Mouse (Mus musculus): Measurements from ENCODE around the gene Scyl1.
A peak's percentile ranks its signal among the peaks of the same experiment; 100 is the strongest.

Scyl1 gene

GRCm38 (mm10) chr19:5742241-5742641, 29.0 kb downstream of the Scyl1 start:
- no peak for DNase-seq (ENCODE audit: low spot score)

- peak; percentile 74 for DNase-seq (ENCODE audit: low spot score)
These were observed 29.5 kb downstream of the Scyl1 start for GRCm38 (mm10) chr19:5741641-5742240.

DNA sequence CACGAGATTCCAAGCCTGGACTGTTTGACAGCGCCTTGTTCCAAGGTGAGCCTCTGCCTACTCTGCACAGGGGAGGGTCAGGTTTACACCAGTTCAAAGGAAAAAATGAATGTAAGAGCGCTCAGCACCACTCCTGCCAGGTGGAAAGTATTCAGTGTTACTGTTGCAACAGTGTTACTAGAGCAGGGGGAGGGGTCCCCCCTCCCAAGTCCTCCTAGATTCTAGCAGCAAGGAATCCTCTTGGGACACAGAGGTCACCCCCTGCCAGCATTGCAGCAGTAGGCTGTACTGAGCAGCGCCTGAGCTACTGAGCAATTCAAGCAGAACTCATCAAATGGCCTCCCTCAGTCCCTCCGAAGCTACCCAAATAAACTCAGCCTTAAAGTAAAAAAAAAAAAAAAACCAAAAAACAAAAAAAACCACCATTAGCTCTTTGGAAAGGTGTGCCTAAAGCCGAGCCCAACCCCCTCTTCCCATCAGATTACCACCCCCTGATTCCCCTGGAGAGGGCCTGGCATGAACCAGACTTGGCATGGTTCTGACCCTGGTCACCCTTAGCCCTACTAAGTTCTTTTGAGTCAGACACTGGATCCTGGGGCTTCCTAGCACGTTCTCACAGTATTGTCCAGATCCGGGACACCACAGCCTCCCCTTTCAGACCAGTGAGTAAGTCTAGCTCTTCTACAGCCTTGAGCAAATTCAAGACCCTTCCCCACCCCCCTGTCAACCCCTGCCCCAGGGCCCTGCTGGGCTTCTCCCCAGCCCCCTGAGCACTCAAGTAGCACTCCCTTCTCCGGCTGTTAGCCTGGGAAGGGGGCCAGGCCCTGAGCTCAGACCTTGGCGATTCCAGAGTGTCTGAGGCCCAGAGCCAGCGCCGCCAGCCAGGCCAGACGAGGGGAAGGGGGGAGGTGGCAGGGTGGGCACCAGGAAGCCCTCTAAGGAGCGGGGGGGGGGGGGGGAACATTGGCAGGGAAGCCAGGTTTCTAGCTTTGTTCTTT, 30.6 kb downstream of the Scyl1 start, which contains the start of gene Ltbp3:
Gene Ltbp3, plus strand, starts transcription at position 585 of the 998 bp plus-strand sequence.
- DNase-seq (ENCODE audit: low spot score) = peak; percentile 61

- DNase-seq (ENCODE audit: low spot score) = no peak
These were observed 31.8 kb downstream of the Scyl1 start for GRCm38 (mm10) chr19:5739446-5739845.

DNA sequence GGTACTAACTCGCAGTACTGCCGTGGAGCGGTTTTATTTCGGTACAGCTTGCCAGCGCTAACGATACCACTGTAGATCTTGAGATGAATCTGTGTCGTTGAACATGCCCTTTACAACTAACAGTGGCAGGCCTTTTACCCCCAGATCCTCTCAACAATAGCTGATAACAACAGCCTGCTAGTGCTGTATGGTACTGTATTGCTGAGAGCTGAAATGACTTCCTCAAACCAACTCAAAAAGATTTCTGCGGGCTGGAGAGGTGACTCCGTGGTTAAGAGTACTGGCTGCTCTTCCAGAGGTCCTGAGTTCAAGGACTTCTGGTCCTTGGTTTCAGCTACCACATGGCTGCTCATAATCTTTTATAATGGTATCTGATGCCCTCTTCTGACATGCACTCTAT, 36.9 kb downstream of the Scyl1 start:
- no peak for DNase-seq (ENCODE audit: low spot score)

- peak; percentile 90 for DNase-seq (ENCODE audit: low spot score)
These were observed 39.8 kb downstream of the Scyl1 start for GRCm38 (mm10) chr19:5731264-5731978.

- DNase-seq (ENCODE audit: low spot score) = no peak
These were observed 40.7 kb downstream of the Scyl1 start for GRCm38 (mm10) chr19:5730314-5731186.

DNA sequence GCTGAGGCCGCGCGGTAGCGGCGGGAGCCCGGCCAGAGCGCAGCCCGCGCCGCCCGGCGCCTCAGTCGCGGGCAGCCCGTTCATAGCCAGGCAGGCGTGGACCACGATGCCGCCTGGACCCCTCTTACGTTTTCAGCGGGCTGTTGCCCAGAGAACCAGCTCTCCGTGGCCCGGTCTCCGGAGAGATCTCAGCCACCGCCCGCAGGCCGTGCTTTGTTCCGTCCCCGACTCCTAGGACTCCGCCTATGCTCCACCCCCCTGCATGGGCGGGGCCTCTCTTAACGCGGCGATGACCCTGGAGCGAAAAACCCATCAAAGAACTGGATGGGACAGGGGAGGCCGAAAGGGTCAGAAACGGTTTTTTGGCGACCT, 41.8 kb downstream of the Scyl1 start, which contains the start of gene Fam89b:
Gene Fam89b, minus strand, starts transcription at position 210 of the 372 bp plus-strand sequence.
- peak; percentile 89 for DNase-seq (ENCODE audit: low spot score)

DNA sequence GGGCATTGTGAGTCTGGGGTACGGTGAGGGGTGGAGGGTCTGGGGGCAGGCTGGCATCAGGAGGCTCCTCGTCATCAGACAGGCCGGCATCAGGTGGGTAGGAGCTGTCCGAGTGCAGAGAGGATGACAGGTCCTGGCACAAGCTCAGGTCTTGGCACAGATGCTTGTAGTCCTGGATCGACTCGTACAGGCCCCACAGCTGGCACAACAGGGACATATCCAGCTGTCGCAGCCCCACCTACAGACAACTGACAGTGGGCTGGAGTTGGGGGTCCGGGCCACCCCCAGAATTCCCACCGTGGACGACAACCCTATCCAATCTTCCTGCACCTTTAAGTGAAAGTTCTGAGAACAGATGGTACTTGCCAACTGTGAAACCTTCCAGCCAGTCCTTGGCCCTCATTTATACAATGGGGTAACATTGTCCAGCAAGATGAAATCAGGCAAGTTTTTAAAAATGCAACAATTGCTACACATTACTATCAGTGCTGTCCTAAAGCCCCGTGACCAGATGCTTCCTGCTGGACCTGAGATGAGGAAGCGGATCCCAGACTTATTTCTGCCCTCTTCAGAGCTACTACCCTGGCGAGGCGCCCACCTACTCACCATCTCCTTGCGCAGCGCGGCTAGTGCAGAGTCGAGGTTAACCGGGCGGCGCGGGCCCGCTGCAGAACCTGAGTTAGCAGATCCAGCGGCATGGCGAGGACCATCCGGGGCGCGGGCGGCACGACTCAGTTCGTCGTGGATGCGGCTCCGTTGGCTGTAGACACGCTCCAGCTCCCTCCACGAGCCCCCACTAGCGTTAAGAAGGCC, 42.4 kb downstream of the Scyl1 start:
- DNase-seq (ENCODE audit: low spot score) = no peak

DNA sequence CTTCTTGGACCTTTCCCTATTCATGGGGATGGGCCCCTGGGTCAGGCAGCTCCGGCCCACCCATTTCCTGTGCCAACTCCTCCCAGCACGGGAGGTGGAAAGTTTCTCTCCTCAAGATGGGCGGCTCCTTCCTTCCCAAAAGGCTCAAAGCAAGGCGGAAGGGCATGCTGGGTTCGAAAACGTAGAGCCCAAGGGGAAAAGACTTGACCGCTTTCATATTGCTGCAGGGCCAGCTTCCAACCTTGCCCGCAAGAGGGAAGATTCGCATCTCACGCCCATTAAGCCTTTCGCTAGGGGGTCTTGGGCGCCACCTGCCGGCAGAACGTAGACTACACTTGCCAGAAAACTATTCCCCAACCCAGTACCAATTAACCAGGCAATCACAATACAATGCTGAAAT, 43.5 kb downstream of the Scyl1 start:
- DNase-seq (ENCODE audit: low spot score) = peak; percentile 90

DNA sequence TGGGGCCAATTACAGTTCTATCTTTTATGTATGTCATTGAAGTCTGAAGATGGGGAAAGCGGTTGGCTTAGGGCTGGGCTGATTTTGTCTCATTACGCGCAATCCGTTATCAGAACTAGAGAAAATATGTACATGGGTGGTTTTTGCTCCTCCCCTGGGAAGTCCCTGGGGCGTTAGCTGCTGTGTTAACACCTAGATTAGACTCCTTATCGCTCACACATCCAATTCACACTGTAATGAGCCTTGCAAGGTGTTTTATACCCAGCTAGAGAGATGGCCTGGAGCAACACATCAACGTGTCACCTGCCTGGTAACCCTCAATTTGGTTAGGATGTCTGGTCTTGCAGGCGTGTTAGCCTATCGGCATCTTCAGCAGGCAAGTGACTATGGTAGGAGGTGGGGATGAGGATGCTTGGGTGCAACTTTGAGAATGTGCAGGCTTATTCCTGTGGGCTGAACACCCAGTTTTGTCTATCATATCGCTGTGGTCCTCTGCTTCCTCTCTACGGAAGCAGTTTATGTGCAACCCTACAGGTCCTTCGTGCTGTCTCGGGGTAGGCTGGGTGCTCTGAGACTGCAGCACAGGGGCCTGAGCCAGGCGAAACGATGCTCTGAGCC, 44.1 kb downstream of the Scyl1 start:
- no peak for DNase-seq (ENCODE audit: low spot score)

GRCm38 (mm10) chr19:5725767-5726515, 45.3 kb downstream of the Scyl1 start, which contains the start of gene Ehbp1l1:
Gene Ehbp1l1, minus strand, starts transcription at chr19:5726317.
- DNase-seq (ENCODE audit: low spot score) = peak; percentile 77

- DNase-seq (ENCODE audit: low spot score) = no peak
These were observed 46.1 kb downstream of the Scyl1 start for GRCm38 (mm10) chr19:5725029-5725707.

DNA sequence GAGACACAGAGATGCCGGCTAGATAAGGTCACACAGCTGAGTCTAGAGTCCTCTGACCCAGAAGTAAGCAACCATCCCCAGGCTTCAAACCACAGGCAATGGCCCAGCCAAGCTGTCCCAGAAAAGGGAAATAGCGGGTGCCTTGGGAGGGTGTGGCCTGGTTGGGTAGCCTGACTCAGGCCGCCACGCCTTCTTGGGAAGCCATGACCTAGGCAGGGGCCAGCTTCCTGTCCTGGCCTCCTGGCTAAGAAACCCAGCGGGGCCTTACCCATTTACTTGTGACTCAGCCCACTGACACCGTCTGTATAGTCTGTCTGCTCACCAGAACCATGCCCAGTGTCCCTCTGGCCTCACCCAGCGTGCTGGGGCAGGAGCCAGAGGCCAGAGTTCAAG, 46.7 kb downstream of the Scyl1 start:
- peak; percentile 58 for DNase-seq (ENCODE audit: low spot score)

GRCm38 (mm10) chr19:5723934-5724548, 47.2 kb downstream of the Scyl1 start:
- DNase-seq (ENCODE audit: low spot score) = no peak

DNA sequence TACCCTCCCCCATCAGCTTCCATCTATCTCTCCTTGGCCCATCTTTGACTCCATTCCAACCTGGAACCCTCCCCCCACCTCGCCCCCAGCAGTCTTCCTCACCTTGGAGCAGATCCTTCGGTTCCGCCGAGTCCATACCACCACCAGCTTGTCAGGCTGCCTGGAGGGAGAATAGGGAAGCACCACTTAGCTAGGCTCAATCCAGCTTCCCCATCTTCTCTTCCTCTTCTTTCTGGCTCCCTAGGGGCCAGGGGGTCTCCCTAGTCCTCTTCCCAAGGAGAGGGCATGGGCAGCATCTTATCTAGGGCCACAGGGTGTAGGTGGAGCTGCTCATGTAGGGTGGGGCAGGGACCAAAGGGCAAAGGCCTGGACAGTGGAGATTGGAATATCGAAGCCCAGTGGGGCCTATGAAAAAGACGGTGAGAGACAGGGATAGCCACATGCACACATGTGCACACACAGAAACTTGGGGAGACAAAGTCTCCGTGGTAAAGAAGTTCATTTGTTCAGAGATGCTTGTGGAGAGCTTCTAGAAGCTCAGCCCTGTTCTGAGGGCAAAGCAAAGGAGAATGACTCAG, 48.3 kb downstream of the Scyl1 start:
- DNase-seq (ENCODE audit: low spot score) = no peak

GRCm38 (mm10) chr19:5721233-5721632, 50.0 kb downstream of the Scyl1 start:
- DNase-seq (ENCODE audit: low spot score) = no peak

- DNase-seq (ENCODE audit: low spot score) = no peak
These were observed 54.3 kb downstream of the Scyl1 start for GRCm38 (mm10) chr19:5716955-5717354.

Data from urinary bladder, postnatal 25 days (tissue).